Mouse (Mus musculus) brain, embryonic 14.5 days (tissue): ENCODE results near the gene Clcn3.

ENCODE experiments used
- CTCF ChIP-seq: fragments of 200-500 bp; IDR thresholded peaks from 2 replicates; pipeline ENCODE4 v1.5.1; 2012; ENCODE audit warnings: inconsistent platforms, mild to moderate bottlenecking, moderate library complexity, borderline replicate concordance; ENCODE audit not compliant: insufficient read depth, insufficient read length; ENCODE audit errors: extremely low read depth
- POLR2A ChIP-seq: fragments of 200-500 bp; IDR thresholded peaks from 2 replicates; pipeline ENCODE4 v1.6.1; 2012; ENCODE audit warnings: mild to moderate bottlenecking, inconsistent platforms, borderline replicate concordance; ENCODE audit not compliant: poor library complexity, insufficient read depth, insufficient read length, severe bottlenecking; ENCODE audit errors: extremely low read depth

DNA sequence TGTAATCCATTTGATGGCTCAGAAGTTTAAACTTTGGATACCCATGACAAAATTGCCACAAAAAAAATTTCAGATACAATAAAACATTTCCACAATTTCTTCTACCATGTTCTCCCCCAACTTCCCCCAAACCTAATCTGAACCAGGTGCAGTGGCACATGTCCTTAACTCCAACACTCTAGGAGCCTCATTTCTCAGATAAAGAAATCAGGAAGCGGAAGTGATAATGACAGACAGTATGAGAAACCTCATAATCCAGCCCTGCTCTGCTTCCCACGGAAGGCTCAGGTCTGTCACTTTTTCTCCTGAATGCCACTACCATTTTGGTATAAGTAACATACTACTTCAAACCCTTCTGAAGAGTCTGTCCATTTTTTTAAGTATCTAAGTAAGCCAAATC lies 19.2 kb downstream of the Clcn3 start:
- TF ChIP-seq POLR2A, result no peak
- TF ChIP-seq CTCF, result no peak
